Mouse (Mus musculus) bone marrow macrophage, adult 2 months (primary cell): ENCODE data around the gene Ccdc187.

Source experiments
- CTCF ChIP-seq: IDR thresholded peaks from 2 replicates; pipeline ENCODE4 v1.5.1; 2012; ENCODE audit warnings: low read depth, mild to moderate bottlenecking, low read length, moderate library complexity
- POLR2A ChIP-seq: IDR thresholded peaks from 2 replicates; pipeline ENCODE4 v1.6.1; 2012; ENCODE audit warnings: mild to moderate bottlenecking, low read depth, low read length, borderline replicate concordance

GRCm38 (mm10) chr2:26329402-26329801 is 35.0 kb upstream of the Ccdc187 start:
- TF ChIP-seq CTCF (no peak), POLR2A (no peak)
